Mouse (Mus musculus) lung, postnatal 0 days (tissue): ENCODE measurements around the gene Rara.

Experiments used
- CTCF ChIP-seq: IDR thresholded peaks from 2 replicates; pipeline ENCODE4 v1.5.1; 2016; ENCODE audit warnings: antibody characterized with exemption, mild to moderate bottlenecking
- EP300 ChIP-seq: IDR thresholded peaks from 2 replicates; pipeline ENCODE4 v1.6.1; 2016; ENCODE audit warnings: antibody characterized with exemption, mild to moderate bottlenecking, control low read depth

DNA sequence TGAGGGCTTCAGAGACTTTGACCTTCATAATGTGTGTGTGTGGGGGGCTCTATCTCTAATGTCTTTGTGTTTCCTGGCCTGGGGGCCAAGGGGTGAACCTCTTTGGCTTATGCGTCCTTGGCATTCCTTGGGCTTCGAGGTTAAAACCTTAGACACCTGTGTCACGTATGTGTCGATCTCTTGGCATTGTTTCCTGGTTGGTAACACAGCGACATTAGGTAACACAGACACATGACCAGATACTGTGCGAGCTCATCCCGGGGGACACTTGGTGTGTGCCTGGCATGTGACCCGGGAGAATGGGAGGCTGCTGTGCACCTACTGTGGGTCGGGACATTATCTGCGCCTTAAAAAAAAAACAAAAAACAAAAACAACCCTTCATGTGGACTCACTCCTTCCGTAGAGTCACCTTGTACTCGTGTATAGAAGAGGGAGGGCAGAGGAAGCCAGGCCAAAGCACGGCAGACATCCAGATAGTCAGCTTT, 26.3 kb downstream of the Rara start:
- TF ChIP-seq CTCF: no peak
- no peak for TF ChIP-seq EP300
